Mouse (Mus musculus): ENCODE measurements at regions not wholly inside any gene's neighbourhood (a gene's known extent, or its start where the extent isn't known, plus 50 kb on each side); places are given as distances from the start of the nearest gene placed in this dataset.

- TF ChIP-seq CTCF (IDR thresholded peaks at IDR 0.05; ENCODE audit: borderline replicate concordance, extremely low read depth, insufficient read depth, insufficient read length): no peak
- TF ChIP-seq POLR2A (IDR thresholded peaks at IDR 0.05; ENCODE audit: borderline replicate concordance, extremely low read depth, insufficient read depth, insufficient read length, poor library complexity, severe bottlenecking): no peak
Measured at GRCm38 (mm10) chr5:51040926-51041325, 526.6 kb downstream of the Ppargc1a start.
